Mouse (Mus musculus) mesoderm, embryonic 11.5 days (tissue): ENCODE results near the gene Bax.
"Not testable (repeated sequence)": the region's sequence is repeated elsewhere in the genome, so short reads cannot be mapped to it uniquely, and the experiment has no call there.

Experiments used
- DNase-seq: peaks from one replicate; pipeline ENCODE4 v3.0.0-alpha.2; 2012; ENCODE audit warnings: low read depth, low spot score

Bax gene

GRCm38 (mm10) chr7:45466283-45467089, at the start of gene Bax:
TSS of gene Bax (minus strand) at chr7:45466898.
- DNase-seq: peak; percentile 98

GRCm38 (mm10) chr7:45515436-45515835, 48.7 kb upstream of the Bax start:
- DNase-seq: no peak

- no peak for DNase-seq
These were observed 47.7 kb upstream of the Bax start for GRCm38 (mm10) chr7:45514411-45514810.

- DNase-seq: peak; percentile 93
These were observed 43.5 kb upstream of the Bax start, which contains the start of gene Nucb1 for GRCm38 (mm10) chr7:45509912-45510787. TSS of gene Nucb1 (minus strand) at chr7:45510406.

GRCm38 (mm10) chr7:45509181-45509882, 42.6 kb upstream of the Bax start:
- no peak for DNase-seq

- DNase-seq: no peak
These were observed 41.9 kb upstream of the Bax start for GRCm38 (mm10) chr7:45508561-45508960.

GRCm38 (mm10) chr7:45507583-45507982, 40.9 kb upstream of the Bax start:
- no peak for DNase-seq

- no peak for DNase-seq
These were observed 31.7 kb upstream of the Bax start for GRCm38 (mm10) chr7:45498427-45498826.

GRCm38 (mm10) chr7:45494548-45494947, 27.9 kb upstream of the Bax start:
- DNase-seq: no peak

- DNase-seq: no peak
These were observed 26.3 kb upstream of the Bax start for GRCm38 (mm10) chr7:45492951-45493350.

GRCm38 (mm10) chr7:45492225-45492844, 25.6 kb upstream of the Bax start:
- DNase-seq: no peak

- DNase-seq: no peak
These were observed 24.6 kb upstream of the Bax start for GRCm38 (mm10) chr7:45491264-45491663.

- DNase-seq: peak; percentile 40
These were observed 24.1 kb upstream of the Bax start for GRCm38 (mm10) chr7:45490822-45491221.

- no peak for DNase-seq
These were observed 22.9 kb upstream of the Bax start for GRCm38 (mm10) chr7:45489578-45489977.

- DNase-seq: peak; percentile 56
These were observed 21.9 kb upstream of the Bax start, which contains the start of gene Dhdh for GRCm38 (mm10) chr7:45488293-45489204. TSS of gene Dhdh (minus strand) at chr7:45488805.

GRCm38 (mm10) chr7:45487861-45488292, 21.2 kb upstream of the Bax start:
- no peak for DNase-seq

GRCm38 (mm10) chr7:45486761-45487415, 20.2 kb upstream of the Bax start, which contains the start of gene Gm45808:
TSS of gene Gm45808 (minus strand) at chr7:45486811.
- no peak for DNase-seq

- no peak for DNase-seq
These were observed 19.5 kb upstream of the Bax start for GRCm38 (mm10) chr7:45486158-45486557.

GRCm38 (mm10) chr7:45484985-45485384, 18.3 kb upstream of the Bax start:
- not testable (repeated sequence) for DNase-seq

GRCm38 (mm10) chr7:45482166-45482565, 15.5 kb upstream of the Bax start:
- no peak for DNase-seq
